Mouse (Mus musculus) bone marrow macrophage, adult 2 months (primary cell): ENCODE results near the gene Zfp704.

ENCODE experiments used
- CTCF ChIP-seq: IDR thresholded peaks from 2 replicates; pipeline ENCODE4 v1.5.1; 2012; ENCODE audit warnings: low read depth, mild to moderate bottlenecking, low read length, moderate library complexity
- POLR2A ChIP-seq: IDR thresholded peaks from 2 replicates; pipeline ENCODE4 v1.6.1; 2012; ENCODE audit warnings: mild to moderate bottlenecking, low read depth, low read length, borderline replicate concordance

GRCm38 (mm10) chr3:9474331-9474730 is 135.6 kb downstream of the Zfp704 start:
- no peak for TF ChIP-seq CTCF
- TF ChIP-seq POLR2A, result no peak
